Mouse (Mus musculus): ENCODE data around the gene Olfr723.
"Not testable (repeated sequence)": the region's sequence is repeated elsewhere in the genome, so short reads cannot be mapped to it uniquely, and the experiment has no call there.

Gene Olfr723

DNA sequence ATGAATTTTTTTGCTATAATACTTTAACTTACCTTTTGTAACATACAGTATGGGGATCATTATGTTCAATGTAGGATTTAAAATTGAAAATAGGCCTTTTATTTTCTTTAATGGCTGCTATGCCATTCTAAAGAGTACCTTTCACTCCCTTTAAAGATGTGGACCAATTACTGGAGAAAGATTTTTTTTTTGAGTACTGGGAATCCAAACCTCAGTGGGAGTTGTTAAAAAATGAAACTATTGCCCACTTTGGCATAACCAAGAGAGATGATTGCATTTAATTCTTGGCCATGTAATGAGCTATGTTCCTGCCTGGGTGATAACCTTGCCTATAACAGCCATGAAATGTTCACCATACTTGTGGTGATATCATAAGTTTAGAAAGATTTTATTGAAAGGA is at the start of gene Olfr723:
Gene Olfr723 (minus strand): TSS at position 101 of the 400 bp plus-strand sequence.
- not testable (repeated sequence) for DNase-seq (ENCODE audit: low spot score in 2 of 2)

DNA sequence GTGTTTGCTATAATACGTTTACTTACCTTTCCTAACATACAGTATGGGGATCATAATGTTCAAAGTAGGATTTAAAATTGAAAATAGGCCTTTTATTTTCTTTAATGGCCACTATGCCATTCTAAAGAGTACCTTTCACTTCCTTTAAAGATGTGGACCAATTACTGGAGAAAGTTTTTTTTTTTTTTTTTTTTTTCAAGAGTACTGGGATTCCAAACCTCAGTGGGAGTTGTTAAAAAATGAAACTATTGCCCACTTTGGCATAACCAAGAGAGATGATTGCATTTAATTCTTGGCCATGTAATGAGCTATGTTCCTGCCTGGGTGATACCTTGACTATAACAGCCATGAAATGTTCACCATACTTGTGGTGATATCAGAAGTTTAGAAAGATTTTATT is 31.6 kb upstream of the Olfr723 start, which contains the start of gene Olfr724:
Gene Olfr724 (minus strand): TSS at position 101 of the 400 bp plus-strand sequence.
- DNase-seq (ENCODE audit: low spot score in 2 of 2), result not testable (repeated sequence)

DNA sequence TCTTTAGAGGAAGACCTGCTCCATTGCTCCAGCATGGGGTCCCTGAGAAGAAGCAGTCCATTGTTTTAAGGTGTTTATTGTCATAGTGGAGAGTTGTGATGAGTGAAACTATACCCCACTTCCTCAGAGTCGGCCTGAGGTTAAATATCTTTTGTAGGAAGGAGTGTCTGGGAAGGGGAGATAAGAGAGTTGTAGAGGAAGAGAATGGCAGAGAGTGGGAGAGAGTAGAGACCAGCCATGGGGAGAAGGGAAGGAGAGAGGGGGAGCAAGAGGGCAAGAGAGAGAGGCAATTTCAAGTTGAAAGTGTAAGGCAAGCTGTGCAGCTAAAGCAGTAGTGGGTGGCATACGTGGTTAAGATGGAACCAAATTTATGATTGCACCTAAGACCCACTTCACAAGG is 24.3 kb upstream of the Olfr723 start:
- no peak for DNase-seq (ENCODE audit: low spot score in 2 of 2)

DNA sequence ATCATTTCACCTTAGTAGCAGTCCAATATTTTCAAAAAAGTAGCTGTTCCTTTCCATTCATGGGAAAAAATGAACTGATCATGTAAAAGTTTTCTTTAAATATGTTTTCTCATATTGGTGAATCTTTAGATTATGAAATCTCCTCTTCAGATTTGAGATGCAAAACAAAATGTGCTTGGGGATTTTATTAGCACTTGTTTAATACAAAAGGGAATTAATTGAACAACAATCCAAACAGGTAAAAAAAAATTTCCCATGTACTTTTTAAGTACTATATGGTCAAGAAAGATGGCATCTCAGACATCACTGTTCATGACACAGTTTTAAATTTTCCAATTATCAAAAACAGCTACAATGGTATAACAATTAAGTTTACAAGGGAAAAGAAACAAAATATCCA is 29.7 kb downstream of the Olfr723 start, which contains the start of gene Olfr722:
Gene Olfr722 (minus strand): TSS at position 101 of the 400 bp plus-strand sequence.
- DNase-seq (ENCODE audit: low spot score in 2 of 2), result no peak

All from urinary bladder, postnatal 36 days (tissue).